Mouse (Mus musculus) heart, postnatal 0 days (tissue): Measurements from ENCODE around the gene Lmod1.

Source experiments
- CTCF ChIP-seq: IDR thresholded peaks from 2 replicates; pipeline ENCODE4 v1.5.1; 2016; ENCODE audit warnings: antibody characterized with exemption, control low read depth, low read depth
- EP300 ChIP-seq: IDR thresholded peaks from 2 replicates; pipeline ENCODE4 v1.6.1; 2016; ENCODE audit warnings: antibody characterized with exemption, low read depth

- TF ChIP-seq CTCF (no peak), EP300 (no peak)
Observed at GRCm38 (mm10) chr1:135341947-135342346, 17.3 kb downstream of the Lmod1 start.
